Mouse (Mus musculus) liver, adult 2 months (tissue): ENCODE data around the gene Kank4.

Source experiments
- CTCF ChIP-seq: fragments of 200-500 bp; IDR thresholded peaks from 2 replicates; pipeline ENCODE4 v1.5.1; 2011; ENCODE audit warnings: low read depth, low read length, control low read depth
- POLR2A ChIP-seq: fragments of 200-500 bp; IDR thresholded peaks from 2 replicates; pipeline ENCODE4 v1.6.1; 2011; ENCODE audit warnings: low read length, control low read depth; ENCODE audit not compliant: insufficient read depth; ENCODE audit errors: extremely low read depth

- TF ChIP-seq CTCF: no peak
- no peak for TF ChIP-seq POLR2A
Measured at GRCm38 (mm10) chr4:98743209-98743905, 74.0 kb downstream of the Kank4 start.
